Mouse (Mus musculus): ENCODE results near the gene Wfs1. TPM values are rescaled to one million over a fixed set of nuclear protein-coding genes. Genes with fewer than 3 reads are reported as not detected.

Gene Wfs1
- 7.3 and 10.0 TPM in 2 replicates for polyA plus RNA-seq (2016; fragmentation: Nextera tagmentation; extraction: Ambion mirVana)

GRCm38 (mm10) chr5:36988781-36989624 is at the start of gene Wfs1:
Gene Wfs1, minus strand, starts transcription at chr5:36989205.
- Histone ChIP-seq H3K27ac (replicated peaks) (peak within 1 kb of the TSS; percentile 84), H3K4me1 (peaks cover 21% of the 10 kb centered on the region), H3K27me3 (replicated peaks; ENCODE audit: low read depth, poor library complexity, severe bottlenecking) (peaks cover 14% of the 10 kb centered on the region), H3K4me3 (peak within 1 kb of the TSS; percentile 84), H3K36me3 (replicated peaks) (no peaks in the 10 kb centered on the region), H3K9me3 (no peaks in the 10 kb centered on the region)
- DNase-seq (ENCODE audit: low spot score), result peak; percentile 98
- WGBS, result under 1% methylated on average over 60 of the region's 60 CpGs

DNA sequence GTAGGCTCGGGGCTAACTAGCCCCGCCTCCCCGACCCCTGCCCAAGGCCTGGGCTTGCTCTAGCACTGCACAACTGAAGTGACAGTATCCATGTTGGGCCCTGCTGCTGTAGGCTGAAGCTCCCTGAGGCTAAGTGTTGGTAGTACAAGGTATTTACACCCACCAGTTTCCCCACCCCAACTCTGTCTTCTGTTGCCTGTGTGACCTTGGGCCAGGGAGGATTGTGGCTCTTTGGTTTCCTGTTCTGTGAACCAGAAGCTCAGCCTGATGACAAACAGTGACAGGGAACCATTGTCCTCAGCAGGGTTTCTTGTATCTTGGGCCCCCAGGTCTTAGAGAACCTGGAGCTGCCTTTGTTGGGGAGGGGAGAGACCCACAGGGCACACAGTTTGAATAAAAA is 47.9 kb upstream of the Wfs1 start:
- no peak overlapping the region for H3K4me3 ChIP-seq
- WGBS, result 66% methylated on average over 3 of the region's 3 CpGs
- peaks cover 22% of the 10 kb centered on the region for H3K27me3 ChIP-seq (replicated peaks; ENCODE audit: low read depth, poor library complexity, severe bottlenecking)
- DNase-seq (ENCODE audit: low spot score), result no peak
- H3K4me1 ChIP-seq, result peaks cover 7% of the 10 kb centered on the region; the same call in 1 of the 2 replicates
- no peak overlapping the region for H3K27ac ChIP-seq (replicated peaks)
- no peaks in the 10 kb centered on the region for H3K9me3 ChIP-seq
- no peaks in the 10 kb centered on the region for H3K36me3 ChIP-seq (replicated peaks)

GRCm38 (mm10) chr5:37035896-37036295 is 46.9 kb upstream of the Wfs1 start:
- Histone ChIP-seq H3K36me3 (replicated peaks) (no peaks in the 10 kb centered on the region), H3K27ac (replicated peaks) (no peak overlapping the region), H3K4me1 (peaks cover 1% of the 10 kb centered on the region; the same call in 1 of the 2 replicates), H3K9me3 (no peaks in the 10 kb centered on the region), H3K4me3 (no peak overlapping the region), H3K27me3 (replicated peaks; ENCODE audit: low read depth, poor library complexity, severe bottlenecking) (peaks cover 24% of the 10 kb centered on the region)
- no peak for DNase-seq (ENCODE audit: low spot score)
- 83% methylated on average over 6 of the region's 6 CpGs for WGBS

DNA sequence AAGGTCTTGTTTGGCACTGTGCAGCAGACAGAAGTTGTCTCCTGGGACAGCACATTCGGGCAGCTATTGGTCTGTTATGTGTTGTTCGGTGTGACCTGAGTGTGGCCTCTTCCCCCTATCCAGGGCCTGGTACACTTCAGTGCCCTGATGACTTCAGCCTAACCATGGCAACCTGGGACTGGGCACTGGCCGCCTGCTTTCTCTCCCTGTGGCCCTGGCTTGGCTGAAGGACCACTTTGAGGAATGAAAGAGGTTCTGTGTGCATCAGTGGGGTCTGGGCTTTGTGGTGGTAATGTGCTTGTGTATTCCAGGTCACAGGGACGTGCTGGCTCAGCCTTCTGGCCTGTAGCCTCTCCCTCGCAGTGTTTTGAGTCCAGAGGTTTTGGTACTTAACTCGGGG is 46.2 kb upstream of the Wfs1 start:
- no peak for DNase-seq (ENCODE audit: low spot score)
- Histone ChIP-seq H3K27ac (replicated peaks) (no peak overlapping the region), H3K36me3 (replicated peaks) (no peaks in the 10 kb centered on the region), H3K9me3 (no peaks in the 10 kb centered on the region), H3K4me3 (no peak overlapping the region), H3K27me3 (replicated peaks; ENCODE audit: low read depth, poor library complexity, severe bottlenecking) (peaks cover 29% of the 10 kb centered on the region), H3K4me1 (no peaks in the 10 kb centered on the region)
- WGBS, result 72% methylated on average over 6 of the region's 6 CpGs

- no peaks in the 10 kb centered on the region for H3K9me3 ChIP-seq
- peaks cover 12% of the 10 kb centered on the region for H3K4me1 ChIP-seq
- H3K27ac ChIP-seq (replicated peaks), result no peak overlapping the region
- H3K36me3 ChIP-seq (replicated peaks), result no peaks in the 10 kb centered on the region
- no peak overlapping the region for H3K4me3 ChIP-seq
- DNase-seq (ENCODE audit: low spot score), result no peak
- 53% methylated on average over 9 of the region's 9 CpGs for WGBS
- peaks cover 72% of the 10 kb centered on the region for H3K27me3 ChIP-seq (replicated peaks; ENCODE audit: low read depth, poor library complexity, severe bottlenecking)
Measured at GRCm38 (mm10) chr5:37030753-37031152, 41.7 kb upstream of the Wfs1 start.

DNA sequence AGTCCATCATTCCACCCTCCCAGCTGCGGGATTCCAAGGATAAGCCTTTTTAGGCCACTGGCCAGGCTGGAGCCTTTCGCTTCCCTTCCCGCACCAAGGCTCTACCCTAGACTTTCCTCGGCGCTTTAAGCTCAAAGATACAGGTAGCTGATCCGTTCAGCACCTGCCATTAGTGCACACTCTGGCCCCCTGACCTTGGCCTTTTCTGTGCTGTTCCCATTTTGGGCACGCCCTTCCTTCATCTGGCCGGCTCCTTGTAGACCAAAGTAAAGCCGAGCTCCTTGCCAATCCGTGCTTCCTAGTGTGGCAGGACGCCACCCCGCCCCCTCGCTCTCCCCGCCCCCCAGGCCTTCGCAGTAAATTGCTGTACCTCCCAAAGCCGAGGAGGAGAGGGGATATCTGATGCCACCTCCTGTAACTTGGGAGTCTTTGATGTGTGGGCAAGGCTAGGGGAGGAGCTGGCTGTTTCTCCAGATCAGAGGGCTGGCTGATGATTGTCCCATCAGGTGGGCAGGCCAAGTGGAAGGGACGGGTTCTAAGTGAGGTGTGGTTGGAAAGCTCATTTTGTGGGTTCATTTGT is 40.4 kb upstream of the Wfs1 start:
- peaks cover 12% of the 10 kb centered on the region for H3K4me1 ChIP-seq
- WGBS, result 2% methylated on average over 17 of the region's 17 CpGs
- H3K27me3 ChIP-seq (replicated peaks; ENCODE audit: low read depth, poor library complexity, severe bottlenecking), result peaks cover 79% of the 10 kb centered on the region
- DNase-seq (ENCODE audit: low spot score), result peak; percentile 30
- H3K36me3 ChIP-seq (replicated peaks), result no peaks in the 10 kb centered on the region
- H3K9me3 ChIP-seq, result no peaks in the 10 kb centered on the region
- H3K4me3 ChIP-seq, result peak overlapping the region; percentile 72
- no peak overlapping the region for H3K27ac ChIP-seq (replicated peaks)

- Histone ChIP-seq H3K27ac (replicated peaks) (no peak overlapping the region), H3K36me3 (replicated peaks) (no peaks in the 10 kb centered on the region), H3K4me3 (peak overlapping the region; percentile 72), H3K27me3 (replicated peaks; ENCODE audit: low read depth, poor library complexity, severe bottlenecking) (peaks cover 86% of the 10 kb centered on the region), H3K9me3 (no peaks in the 10 kb centered on the region), H3K4me1 (peaks cover 12% of the 10 kb centered on the region)
- peak; percentile 39 for DNase-seq (ENCODE audit: low spot score)
- WGBS, result under 1% methylated on average over 72 of the region's 72 CpGs
Measured at GRCm38 (mm10) chr5:37028486-37029311, 39.7 kb upstream of the Wfs1 start.

DNA sequence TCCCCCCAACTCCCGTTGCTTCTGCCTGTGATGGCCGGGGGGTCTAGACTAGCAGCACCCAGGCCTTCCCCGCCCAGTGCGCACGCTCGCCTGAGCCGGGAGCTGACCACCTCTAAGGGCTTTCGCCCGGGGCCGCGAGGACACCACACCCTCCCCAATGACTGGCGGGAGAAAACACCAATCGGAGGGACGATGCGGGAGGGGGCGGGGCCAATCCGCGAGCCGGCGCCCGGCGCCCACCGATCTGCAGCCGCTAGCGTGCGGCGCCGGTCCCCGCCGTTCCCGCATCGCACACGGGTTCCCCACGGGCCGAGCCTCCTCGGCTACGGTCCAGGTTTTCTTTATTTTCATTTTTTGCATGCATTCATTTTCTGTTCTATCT is 39.1 kb upstream of the Wfs1 start:
- Histone ChIP-seq H3K4me3 (peak overlapping the region; percentile 72), H3K9me3 (no peaks in the 10 kb centered on the region), H3K27ac (replicated peaks) (no peak overlapping the region), H3K36me3 (replicated peaks) (no peaks in the 10 kb centered on the region), H3K27me3 (replicated peaks; ENCODE audit: low read depth, poor library complexity, severe bottlenecking) (peaks cover 82% of the 10 kb centered on the region), H3K4me1 (peaks cover 12% of the 10 kb centered on the region)
- WGBS, result under 1% methylated on average over 37 of the region's 37 CpGs
- peak; percentile 91 for DNase-seq (ENCODE audit: low spot score)

DNA sequence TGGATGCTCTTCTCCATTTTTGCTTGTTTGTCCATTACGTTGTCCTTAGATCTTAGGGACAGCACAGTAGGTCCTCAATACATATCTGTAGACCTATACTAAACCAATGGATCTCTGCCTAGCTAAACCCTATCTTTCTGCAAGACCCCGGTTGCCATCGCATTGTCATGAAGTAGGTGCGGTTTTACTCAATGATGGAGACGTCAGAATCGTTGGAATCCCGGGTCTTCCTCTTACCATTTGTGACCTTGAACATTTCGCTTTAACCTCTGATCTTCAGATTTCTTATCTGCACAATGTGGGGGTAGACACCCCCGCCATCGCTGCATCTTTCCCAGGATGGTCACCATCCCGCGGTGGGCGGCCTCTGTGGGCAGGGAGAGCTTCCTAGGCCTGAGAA is 38.7 kb upstream of the Wfs1 start:
- Histone ChIP-seq H3K4me1 (peaks cover 12% of the 10 kb centered on the region), H3K27ac (replicated peaks) (no peak overlapping the region), H3K4me3 (peak overlapping the region; percentile 72), H3K9me3 (no peaks in the 10 kb centered on the region), H3K36me3 (replicated peaks) (no peaks in the 10 kb centered on the region), H3K27me3 (replicated peaks; ENCODE audit: low read depth, poor library complexity, severe bottlenecking) (peaks cover 80% of the 10 kb centered on the region)
- 15% methylated on average over 13 of the region's 13 CpGs for WGBS
- DNase-seq (ENCODE audit: low spot score), result no peak

DNA sequence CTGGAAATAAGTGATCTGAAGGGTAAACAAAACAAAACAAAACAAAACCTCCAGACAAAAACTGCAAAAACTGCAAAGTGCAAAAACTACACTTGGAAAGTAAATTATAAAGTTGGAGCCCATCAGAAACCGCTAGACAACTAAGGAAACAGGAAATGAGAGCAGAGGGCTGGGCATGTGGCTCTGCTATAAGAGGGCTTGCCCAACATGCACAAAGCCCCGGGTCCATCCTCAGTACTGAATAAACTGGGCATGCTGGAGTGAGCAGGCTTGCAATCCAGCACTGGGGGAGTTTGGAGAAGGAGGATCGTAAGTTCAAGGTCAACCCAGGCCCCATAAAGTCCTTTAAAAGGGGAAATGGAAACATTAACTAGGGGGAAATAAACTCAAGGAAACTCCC is 28.2 kb upstream of the Wfs1 start:
- Histone ChIP-seq H3K36me3 (replicated peaks) (no peaks in the 10 kb centered on the region), H3K27ac (replicated peaks) (no peak overlapping the region), H3K4me3 (no peak overlapping the region), H3K9me3 (no peaks in the 10 kb centered on the region), H3K27me3 (replicated peaks; ENCODE audit: low read depth, poor library complexity, severe bottlenecking) (0 out of 2 replicates have a peak, but pooled peaks cover 6% of the 10 kb centered on the region), H3K4me1 (peaks cover 4% of the 10 kb centered on the region; the same call in 1 of the 2 replicates)
- DNase-seq (ENCODE audit: low spot score), result no peak
- WGBS, result 71% methylated on average over 3 of the region's 3 CpGs

- Histone ChIP-seq H3K27me3 (replicated peaks; ENCODE audit: low read depth, poor library complexity, severe bottlenecking) (0 out of 2 replicates have a peak, but pooled peaks cover 6% of the 10 kb centered on the region), H3K4me1 (peaks cover 4% of the 10 kb centered on the region; the same call in 1 of the 2 replicates), H3K9me3 (no peaks in the 10 kb centered on the region), H3K4me3 (0 out of 2 replicates have a peak overlapping the region, but pooled peaks have one; percentile 3), H3K36me3 (replicated peaks) (no peaks in the 10 kb centered on the region), H3K27ac (replicated peaks) (no peak overlapping the region)
- WGBS, result 7% methylated on average over 27 of the region's 27 CpGs
- peak; percentile 76 for DNase-seq (ENCODE audit: low spot score)
Measured at GRCm38 (mm10) chr5:37015612-37016310, 26.8 kb upstream of the Wfs1 start.
